Mouse (Mus musculus): ENCODE results near the gene Arl3.

The Arl3 gene

DNA sequence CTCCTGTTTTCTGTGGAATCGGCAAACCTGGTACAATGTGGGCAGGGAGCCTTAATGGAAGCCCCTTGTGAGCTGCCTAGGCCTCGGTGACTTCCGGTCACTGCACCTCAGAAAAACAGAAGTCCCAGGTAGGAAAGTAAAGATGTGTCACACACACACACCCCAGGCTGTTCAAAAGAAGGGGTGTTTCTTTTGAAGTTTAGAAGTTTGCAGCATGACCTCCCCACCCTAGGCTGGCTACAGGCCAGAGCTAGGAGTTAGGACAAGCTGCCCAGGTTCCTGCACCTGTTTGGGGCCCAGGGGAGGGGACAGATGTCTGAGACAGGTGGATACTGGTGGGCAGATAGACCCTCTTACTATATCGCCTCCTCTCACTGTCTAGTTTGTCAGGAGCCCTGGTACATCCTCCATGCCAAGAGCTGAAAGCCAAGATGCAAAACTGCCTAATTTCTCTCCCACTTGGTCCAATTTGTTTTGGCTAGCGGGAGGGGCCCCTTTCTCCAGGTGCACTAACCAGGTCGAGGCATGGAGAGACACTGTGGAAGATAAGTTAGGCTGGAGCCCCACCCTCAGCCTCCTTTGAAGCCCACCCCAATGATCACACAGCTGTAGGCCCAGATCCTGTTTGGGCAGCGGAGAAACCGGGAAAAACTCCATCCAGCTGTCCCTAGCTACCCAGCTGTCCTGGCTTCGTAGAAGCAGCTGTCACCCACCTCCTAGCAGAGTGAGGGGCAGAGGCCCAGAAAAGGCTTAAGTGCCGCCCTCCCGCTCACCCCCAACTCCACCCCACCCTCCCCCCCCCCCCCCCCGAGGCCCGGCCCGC, 55.3 kb downstream of the Arl3 start:
- no peak for DNase-seq (ENCODE audit: low spot score in 2 of 2)

GRCm38 (mm10) chr19:46516667-46517528, 56.1 kb downstream of the Arl3 start:
- no peak for DNase-seq (ENCODE audit: low spot score in 2 of 2)

GRCm38 (mm10) chr19:46515287-46515821, 57.6 kb downstream of the Arl3 start:
- no peak for DNase-seq (ENCODE audit: low spot score in 2 of 2)

DNA sequence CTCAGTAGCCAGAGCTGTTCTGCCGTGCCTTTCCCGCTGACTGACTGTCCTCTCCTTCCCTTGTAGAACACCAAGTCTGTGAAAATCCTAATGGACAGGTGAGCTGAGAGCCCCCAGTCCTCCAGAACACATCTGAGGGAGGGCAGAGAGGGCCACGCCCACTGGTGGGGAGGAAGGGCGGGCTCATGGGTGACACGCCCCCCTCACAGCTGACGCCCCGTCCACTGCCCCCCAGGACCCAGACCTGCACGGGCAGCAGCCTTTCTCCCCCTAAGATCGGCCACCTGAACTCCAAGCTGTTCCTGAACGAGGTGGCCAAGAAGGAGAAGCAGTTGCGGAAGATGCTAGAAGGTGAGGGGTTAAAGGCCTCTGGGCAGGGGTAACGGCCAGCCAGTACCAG, 58.6 kb downstream of the Arl3 start:
- DNase-seq (ENCODE audit: low spot score in 2 of 2): no peak

- peak in 1 of 2 experiments; percentile 44 for DNase-seq (ENCODE audit: low spot score in 2 of 2)
Observed at GRCm38 (mm10) chr19:46511263-46511662, 61.7 kb downstream of the Arl3 start.

GRCm38 (mm10) chr19:46510824-46511223, 62.2 kb downstream of the Arl3 start:
- peak in 1 of 2 experiments; percentile 31 for DNase-seq (ENCODE audit: low spot score in 2 of 2)

DNA sequence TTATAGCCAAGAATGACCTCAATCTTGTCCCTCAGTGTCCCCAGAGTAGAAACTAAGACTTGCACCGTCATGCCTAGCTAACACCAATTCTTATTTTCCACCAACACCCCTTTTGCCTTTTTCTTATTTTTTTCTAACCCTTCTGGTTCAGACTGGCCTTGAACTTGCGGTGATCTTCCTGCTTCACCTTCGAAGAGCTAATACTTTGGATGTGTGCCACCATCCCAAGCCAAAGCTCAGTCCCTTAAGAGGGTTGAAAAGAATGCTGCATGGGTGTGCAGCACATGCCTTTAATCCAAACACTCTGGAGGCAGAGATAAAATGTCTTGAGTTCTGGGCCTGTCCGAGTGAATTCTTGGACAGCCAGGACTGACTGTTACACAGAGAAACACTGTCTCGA, 62.6 kb downstream of the Arl3 start:
- DNase-seq (ENCODE audit: low spot score in 2 of 2): no peak

GRCm38 (mm10) chr19:46509736-46510135, 63.3 kb downstream of the Arl3 start:
- DNase-seq (ENCODE audit: low spot score in 2 of 2): no peak

DNA sequence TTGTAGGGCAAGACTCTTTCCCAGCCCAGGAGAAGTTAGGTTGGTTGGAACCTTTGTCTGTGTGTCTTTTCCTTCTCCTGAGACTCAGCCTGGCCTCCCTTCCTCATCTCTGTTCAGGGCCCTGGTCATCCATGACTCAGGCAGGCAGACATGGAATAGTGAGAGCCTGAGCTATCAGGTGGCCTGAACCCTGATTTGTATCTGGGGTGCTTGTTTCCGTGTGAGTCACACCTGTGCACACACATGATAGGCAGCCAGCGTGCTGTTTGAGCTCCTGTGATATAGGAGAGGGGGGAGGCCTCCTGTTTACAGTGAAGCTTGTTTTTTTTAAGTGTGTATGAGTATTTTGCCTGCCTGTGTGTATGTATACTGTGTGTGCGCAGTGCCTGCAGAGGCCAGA, 63.8 kb downstream of the Arl3 start:
- DNase-seq (ENCODE audit: low spot score in 2 of 2): no peak

GRCm38 (mm10) chr19:46508738-46509137, 64.3 kb downstream of the Arl3 start:
- DNase-seq (ENCODE audit: low spot score in 2 of 2): no peak

DNA sequence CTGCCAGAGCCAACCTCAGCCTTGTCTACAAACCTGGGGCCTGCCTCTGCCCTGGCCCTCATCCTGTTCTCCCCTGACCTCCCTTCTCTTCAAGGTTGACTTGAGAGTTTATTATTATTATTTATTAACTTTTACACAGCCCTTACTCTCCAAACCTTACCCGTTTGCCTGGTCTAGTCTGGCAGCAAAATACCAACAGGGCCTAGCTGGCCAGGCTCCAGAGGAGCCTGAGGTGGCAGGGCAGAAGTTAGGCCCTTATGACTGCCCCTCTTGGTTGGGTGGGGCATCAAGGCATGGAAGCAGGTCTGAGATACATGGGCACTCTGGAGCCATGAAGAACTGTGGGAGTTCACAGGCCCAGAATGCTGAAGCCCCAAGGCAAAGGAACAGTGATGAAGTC, 65.2 kb downstream of the Arl3 start:
- no peak for DNase-seq (ENCODE audit: low spot score in 2 of 2)

DNA sequence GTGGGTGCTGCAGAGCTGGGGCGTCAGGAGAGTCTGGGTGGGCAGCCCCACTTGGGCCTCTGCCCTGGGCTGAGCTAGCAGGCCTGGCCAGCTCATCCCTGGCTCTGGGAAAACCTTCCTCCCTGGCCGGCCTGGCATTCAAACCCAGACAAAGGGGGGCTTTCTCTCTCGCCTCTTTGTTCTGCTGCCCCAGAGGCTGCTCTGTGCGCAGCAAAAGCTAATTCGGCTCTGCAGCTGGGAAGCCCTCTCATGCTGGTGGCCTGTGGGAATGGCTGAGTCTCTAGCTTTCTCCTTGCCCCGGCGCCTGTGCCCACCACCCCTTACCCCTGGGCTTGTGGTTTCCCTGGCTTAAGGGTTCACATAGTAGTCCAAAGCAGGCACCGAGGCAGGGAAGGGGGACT, 65.8 kb downstream of the Arl3 start:
- no peak for DNase-seq (ENCODE audit: low spot score in 2 of 2)

- DNase-seq (ENCODE audit: low spot score in 2 of 2): no peak
Observed at GRCm38 (mm10) chr19:46506372-46506717, 66.7 kb downstream of the Arl3 start.

DNA sequence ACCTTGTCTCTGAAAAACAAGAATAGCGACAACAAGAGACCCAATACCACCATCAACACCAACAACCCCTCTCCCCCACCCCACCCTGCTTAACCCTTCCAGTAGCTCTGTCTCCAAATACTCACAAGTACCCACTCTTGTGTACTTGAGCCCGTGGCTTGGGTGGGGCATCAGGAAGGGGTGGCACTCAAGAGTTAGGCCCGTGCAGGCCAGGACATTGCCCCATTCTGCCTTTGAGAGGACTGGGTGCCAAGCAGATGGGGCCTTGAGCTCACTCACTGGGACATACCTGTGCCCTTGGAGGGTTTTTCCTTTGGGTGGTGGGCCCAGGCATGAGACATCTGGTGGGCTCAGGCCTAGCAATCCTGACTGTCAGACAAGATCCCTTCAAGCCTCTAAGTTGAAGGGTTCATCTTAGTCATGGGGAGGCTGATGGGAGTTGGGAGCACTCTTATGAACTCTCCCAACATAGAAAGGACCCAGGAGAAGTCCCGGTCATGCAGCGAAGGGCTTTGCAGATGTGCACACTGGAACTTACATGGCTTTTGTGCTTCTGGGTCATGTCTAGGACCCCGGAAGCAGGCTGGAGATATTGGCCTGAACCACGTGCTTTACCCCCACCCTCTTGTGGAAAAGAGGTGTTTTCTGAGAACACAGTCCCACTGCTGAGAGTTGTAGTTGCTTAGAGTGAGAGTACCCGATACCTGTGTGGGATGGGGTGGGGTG, 67.2 kb downstream of the Arl3 start:
- no peak for DNase-seq (ENCODE audit: low spot score in 2 of 2)

DNA sequence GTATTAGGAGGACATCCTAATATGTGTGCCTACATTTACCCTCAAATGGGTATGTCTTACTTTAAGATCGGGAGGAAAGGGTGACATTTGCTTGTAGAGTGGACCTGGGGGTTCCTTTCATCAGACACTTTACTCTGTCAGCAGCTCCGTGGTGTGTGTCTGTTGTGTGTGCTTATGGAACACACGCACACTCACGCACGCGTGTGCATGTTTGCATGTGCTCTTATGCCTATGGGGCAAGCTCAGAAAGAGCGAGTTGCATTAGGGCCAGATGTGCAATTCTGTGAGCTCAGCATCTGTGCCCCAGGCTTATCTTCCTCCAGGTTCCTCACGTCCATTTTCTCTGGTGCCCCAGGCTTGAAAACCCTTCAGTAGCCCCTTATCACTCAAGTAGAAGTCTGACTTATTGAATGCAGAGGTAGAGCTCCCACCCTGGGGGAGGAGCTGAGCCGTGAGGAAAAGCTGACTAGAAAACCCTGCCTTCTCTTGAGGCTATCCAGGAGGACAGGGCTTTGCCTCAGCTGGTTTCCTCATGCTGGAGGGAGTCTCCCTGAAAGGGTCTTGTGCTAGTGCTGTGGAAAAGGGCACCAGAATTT, 68.1 kb downstream of the Arl3 start:
- no peak for DNase-seq (ENCODE audit: low spot score in 2 of 2)

- DNase-seq (ENCODE audit: low spot score in 2 of 2): peak; percentile 63 to 72
Observed at GRCm38 (mm10) chr19:46504085-46504552, 68.9 kb downstream of the Arl3 start.

DNA sequence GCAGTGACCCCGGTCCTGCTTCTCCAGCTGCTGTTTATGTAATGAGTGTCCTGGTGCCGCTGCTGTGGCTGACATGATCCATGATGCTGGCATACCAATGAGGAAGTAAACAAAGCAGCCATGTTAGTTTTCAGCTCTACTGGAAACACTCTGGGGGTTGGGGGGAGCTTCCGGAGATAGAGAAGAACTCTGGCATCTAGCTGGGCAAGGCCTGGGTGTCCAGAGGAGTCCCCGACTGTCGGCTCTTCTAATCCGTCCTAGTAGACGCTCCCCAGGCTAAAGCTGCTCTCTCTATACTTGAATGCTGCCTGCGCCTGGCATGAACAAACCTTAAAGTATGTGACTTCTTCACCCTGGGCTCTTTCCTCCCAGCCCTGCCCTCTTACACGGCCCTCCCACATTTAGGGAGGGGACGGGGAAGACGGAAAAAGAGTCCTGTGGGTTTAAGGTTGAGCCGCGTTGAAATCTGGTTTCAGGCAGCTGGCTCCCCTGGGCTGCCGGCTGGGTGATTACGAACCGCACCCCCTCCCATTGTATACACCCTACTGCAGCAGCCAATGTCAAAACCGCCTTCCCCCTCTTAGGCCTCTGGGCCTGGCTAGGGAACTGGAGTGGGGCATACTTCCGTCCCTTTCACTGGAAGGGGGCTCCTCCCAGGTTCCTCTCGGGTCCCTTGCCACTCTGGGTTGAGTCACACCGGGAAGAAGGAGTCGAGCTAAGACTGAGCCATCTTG, 69.5 kb downstream of the Arl3 start:
- DNase-seq (ENCODE audit: low spot score in 2 of 2): peak; percentile 84 to 86

- DNase-seq (ENCODE audit: low spot score in 2 of 2): peak; percentile 87 to 89
Observed at GRCm38 (mm10) chr19:46502471-46503166, 70.4 kb downstream of the Arl3 start.

DNA sequence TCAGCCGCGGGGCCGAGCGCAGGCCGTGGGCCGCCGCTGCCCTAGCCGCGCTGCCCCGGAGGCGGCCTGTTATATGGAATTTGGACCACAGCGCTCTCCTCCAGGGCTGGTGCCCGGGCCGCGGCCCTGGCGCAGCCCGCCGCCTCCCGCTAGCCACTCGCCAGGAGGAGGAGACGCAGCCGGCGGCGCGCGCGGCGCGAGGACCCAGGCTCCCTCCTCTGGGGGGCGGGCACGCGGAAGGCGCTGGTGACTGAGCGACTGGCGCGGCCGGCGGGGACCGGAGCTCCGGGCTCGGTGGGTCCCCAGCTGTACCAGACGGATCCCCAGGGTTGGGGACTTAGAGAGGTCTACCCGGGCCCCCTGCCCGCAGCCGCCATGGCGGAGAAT, 70.9 kb downstream of the Arl3 start:
- DNase-seq (ENCODE audit: low spot score in 2 of 2): peak; percentile 84 to 86

DNA sequence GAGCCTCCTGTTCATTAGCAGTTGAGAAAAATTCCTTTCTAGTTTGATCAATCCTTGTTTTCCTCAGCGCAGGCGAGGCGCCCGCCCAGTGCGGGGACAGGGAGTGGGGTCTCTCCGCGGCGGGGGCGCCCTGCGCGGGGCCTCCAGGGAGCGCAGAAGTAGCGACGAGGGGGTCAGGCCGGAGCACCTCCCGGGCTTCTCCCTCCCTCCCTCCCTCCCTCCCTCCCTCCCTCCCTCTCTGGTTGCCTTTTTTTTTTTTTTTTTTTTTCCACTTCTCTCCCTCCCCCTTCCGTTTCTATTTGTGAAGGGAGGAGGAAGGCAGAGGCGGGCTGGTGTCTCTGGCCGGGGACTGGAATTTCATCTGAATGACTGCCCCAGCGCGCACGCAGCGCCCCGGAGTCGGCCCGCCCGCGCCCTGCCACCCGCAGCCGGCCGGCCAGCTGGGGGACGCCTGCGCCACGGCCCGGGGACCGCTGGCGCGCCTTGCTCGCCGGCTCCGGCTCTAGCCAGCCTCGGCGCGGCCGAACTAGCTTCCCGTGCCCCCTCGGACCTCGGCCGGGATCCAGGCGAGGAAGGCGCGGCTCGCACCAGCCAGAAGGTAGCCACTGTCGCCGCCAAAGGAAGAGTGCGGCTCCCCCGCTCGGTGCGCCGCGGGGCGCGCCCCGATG, 71.5 kb downstream of the Arl3 start, which contains the start of gene Trim8:
Gene Trim8 (plus strand): TSS at position 302 of the 668 bp plus-strand sequence.
- peak; percentile 65 to 66 for DNase-seq (ENCODE audit: low spot score in 2 of 2)
